Mouse (Mus musculus) lung, embryonic 16.5 days (tissue): ENCODE data around the gene Clip2. TPM values are rescaled to one million over a fixed set of nuclear protein-coding genes. Genes with fewer than 3 reads are reported as not detected.

ENCODE experiments used
- ATAC-seq: fragments of 200-750 bp; cut with Nextera tagmentation; 2 replicates; pipeline ENCODE4 v1.8.0; 2017; ENCODE audit warnings: low read depth, mild to moderate bottlenecking, moderate library complexity
- H3K27ac ChIP-seq: fragments of 300-500 bp; sonication (generic); 2 replicates; pipeline ENCODE4 v1.5.1; 2014; ENCODE audit warnings: mild to moderate bottlenecking, control low read depth, low read length
- H3K27me3 ChIP-seq: fragments of 300-500 bp; sonication (generic); 2 replicates; pipeline ENCODE4 v1.6.1; 2014; ENCODE audit warnings: low read depth, low read length, mixed read lengths; ENCODE audit not compliant: control insufficient read depth, insufficient read depth
- H3K36me3 ChIP-seq: fragments of 300-500 bp; sonication (generic); 2 replicates; pipeline ENCODE4 v1.6.1; 2014; ENCODE audit warnings: low read length; ENCODE audit not compliant: control insufficient read depth, insufficient read depth
- H3K4me1 ChIP-seq: fragments of 300-500 bp; sonication (generic); replicated peaks from 2 replicates; pipeline ENCODE4 v1.6.1; 2014; ENCODE audit warnings: low read length, mixed read lengths; ENCODE audit not compliant: control insufficient read depth, insufficient read depth
- H3K4me2 ChIP-seq: fragments of 300-500 bp; sonication (generic); 2 replicates; pipeline ENCODE4 v1.6.1; 2014; ENCODE audit warnings: low read depth, low read length, control low read depth
- H3K4me3 ChIP-seq: fragments of 300-500 bp; sonication (generic); 2 replicates; pipeline ENCODE4 v1.5.1; 2014; ENCODE audit warnings: mild to moderate bottlenecking, low read length, control low read depth
- H3K9ac ChIP-seq: fragments of 300-500 bp; sonication (generic); 2 replicates; pipeline ENCODE4 v1.6.1; 2014; ENCODE audit warnings: low read length, control low read depth
- H3K9me3 ChIP-seq: fragments of 300-500 bp; sonication (generic); 2 replicates; pipeline ENCODE4 v1.6.1; 2016; ENCODE audit warnings: low read length; ENCODE audit not compliant: control insufficient read depth
- WGBS: fragments of 180-500 bp; shearing (Covaris S2); extraction: QIAGEN DNeasy Blood & Tissue Kit; methylation state at CpG from one replicate; pipeline ENCODE4 v1.1.7; 2014; 5-methylcytosine and 5-hydroxymethylcytosine counted together
- polyA plus RNA-seq: library from polyadenylated mRNA; unstranded; fragments of >200 nt; fragmentation: Nextera tagmentation; extraction: Ambion mirVana; gene quantifications from 2 replicates; pipeline ENCODE4 v1.2.1, GENCODE M21; 2015

Clip2 gene
- polyA plus RNA-seq, 1 experiment from 2014 or later = 4.7 TPM

- peak; percentile 66 for ATAC-seq
- Histone ChIP-seq H3K4me2 (no peak overlapping the region), H3K9me3 (no peaks in the 10 kb centered on the region), H3K4me1 (peaks cover 12% of the 10 kb centered on the region), H3K27ac (peak overlapping the region; percentile 80), H3K36me3 (no peaks in the 10 kb centered on the region), H3K9ac (no peak overlapping the region), H3K27me3 (no peaks in the 10 kb centered on the region), H3K4me3 (no peak overlapping the region)
- 35% methylated on average over 8 of the region's 8 CpGs for WGBS
These were observed 16.8 kb upstream of the Clip2 start for GRCm38 (mm10) chr5:134568964-134569491.

GRCm38 (mm10) chr5:134568030-134568429 lies 15.8 kb upstream of the Clip2 start:
- Histone ChIP-seq H3K9me3 (no peaks in the 10 kb centered on the region), H3K27me3 (no peaks in the 10 kb centered on the region), H3K4me2 (no peak overlapping the region), H3K27ac (peak overlapping the region; percentile 80), H3K4me1 (peaks cover 12% of the 10 kb centered on the region), H3K36me3 (no peaks in the 10 kb centered on the region), H3K4me3 (no peak overlapping the region), H3K9ac (no peak overlapping the region)
- no peak for ATAC-seq
- 78% methylated on average over 3 of the region's 3 CpGs for WGBS

- Histone ChIP-seq H3K9me3 (no peaks in the 10 kb centered on the region), H3K27ac (no peak overlapping the region), H3K9ac (no peak overlapping the region), H3K4me2 (no peak overlapping the region), H3K4me1 (peaks cover 8% of the 10 kb centered on the region), H3K27me3 (no peaks in the 10 kb centered on the region), H3K4me3 (no peak overlapping the region), H3K36me3 (no peaks in the 10 kb centered on the region)
- ATAC-seq = no peak
- 76% methylated on average over 4 of the region's 4 CpGs for WGBS
These were observed 15.2 kb upstream of the Clip2 start for GRCm38 (mm10) chr5:134567445-134567844.

- H3K27ac ChIP-seq = no peak overlapping the region
- no peaks in the 10 kb centered on the region for H3K27me3 ChIP-seq
- H3K36me3 ChIP-seq = no peaks in the 10 kb centered on the region
- H3K9ac ChIP-seq = no peak overlapping the region
- no peak overlapping the region for H3K4me2 ChIP-seq
- no peak overlapping the region for H3K4me3 ChIP-seq
- no peak for ATAC-seq
- 81% methylated on average over 6 of the region's 6 CpGs for WGBS
- H3K4me1 ChIP-seq = peaks cover 5% of the 10 kb centered on the region; the same call in 1 of the 2 replicates
- no peaks in the 10 kb centered on the region for H3K9me3 ChIP-seq
These were observed 13.5 kb upstream of the Clip2 start for GRCm38 (mm10) chr5:134565696-134566095.

DNA sequence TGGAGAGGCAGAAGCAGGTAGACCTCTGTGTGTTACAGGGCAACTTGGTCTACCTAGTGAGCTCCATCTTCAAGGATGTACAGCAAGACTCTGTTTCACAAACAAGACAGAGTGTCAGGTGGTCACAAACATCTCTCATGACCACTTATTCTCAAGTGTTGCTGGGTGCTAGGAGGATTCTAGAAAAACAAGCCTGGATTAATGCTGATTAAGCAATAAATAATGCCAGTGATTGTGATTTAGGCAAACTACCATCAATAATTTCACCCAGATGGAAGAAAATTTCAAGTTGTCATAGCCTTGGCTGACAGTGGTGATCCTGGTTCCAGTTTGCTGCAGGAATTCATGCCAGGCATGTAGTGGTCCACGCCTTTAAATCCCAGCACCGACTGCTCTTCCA lies 12.0 kb upstream of the Clip2 start:
- H3K4me1 ChIP-seq = peaks cover 5% of the 10 kb centered on the region; the same call in 1 of the 2 replicates
- no peaks in the 10 kb centered on the region for H3K27me3 ChIP-seq
- H3K36me3 ChIP-seq = no peaks in the 10 kb centered on the region
- H3K4me2 ChIP-seq = no peak overlapping the region
- ATAC-seq = no peak
- H3K9me3 ChIP-seq = no peaks in the 10 kb centered on the region
- H3K27ac ChIP-seq = no peak overlapping the region
- no peak overlapping the region for H3K4me3 ChIP-seq
- H3K9ac ChIP-seq = no peak overlapping the region
- WGBS = 100% methylated on average over 2 of the region's 2 CpGs

GRCm38 (mm10) chr5:134560450-134561171 lies 8.4 kb upstream of the Clip2 start:
- Histone ChIP-seq H3K27me3 (no peaks in the 10 kb centered on the region), H3K4me1 (peaks cover 5% of the 10 kb centered on the region), H3K4me2 (no peak overlapping the region), H3K9ac (no peak overlapping the region), H3K9me3 (no peaks in the 10 kb centered on the region), H3K27ac (no peak overlapping the region), H3K4me3 (no peak overlapping the region), H3K36me3 (no peaks in the 10 kb centered on the region)
- ATAC-seq = no peak
- 73% methylated on average over 16 of the region's 16 CpGs for whole genome bisulfite sequencing

GRCm38 (mm10) chr5:134560071-134560449 lies 7.8 kb upstream of the Clip2 start, which contains the start of gene Syna:
TSS of gene Syna (minus strand) at chr5:134560171.
- H3K36me3 ChIP-seq = no peaks in the 10 kb centered on the region
- no peak for ATAC-seq
- no peak within 1 kb of the TSS for H3K4me3 ChIP-seq
- WGBS = 87% methylated on average over 7 of the region's 7 CpGs
- H3K4me2 ChIP-seq = no peak within 1 kb of the TSS
- H3K4me1 ChIP-seq = peaks cover 11% of the 10 kb centered on the region
- H3K27ac ChIP-seq = no peak within 1 kb of the TSS
- no peaks in the 10 kb centered on the region for H3K27me3 ChIP-seq
- no peaks in the 10 kb centered on the region for H3K9me3 ChIP-seq
- H3K9ac ChIP-seq = no peak within 1 kb of the TSS

DNA sequence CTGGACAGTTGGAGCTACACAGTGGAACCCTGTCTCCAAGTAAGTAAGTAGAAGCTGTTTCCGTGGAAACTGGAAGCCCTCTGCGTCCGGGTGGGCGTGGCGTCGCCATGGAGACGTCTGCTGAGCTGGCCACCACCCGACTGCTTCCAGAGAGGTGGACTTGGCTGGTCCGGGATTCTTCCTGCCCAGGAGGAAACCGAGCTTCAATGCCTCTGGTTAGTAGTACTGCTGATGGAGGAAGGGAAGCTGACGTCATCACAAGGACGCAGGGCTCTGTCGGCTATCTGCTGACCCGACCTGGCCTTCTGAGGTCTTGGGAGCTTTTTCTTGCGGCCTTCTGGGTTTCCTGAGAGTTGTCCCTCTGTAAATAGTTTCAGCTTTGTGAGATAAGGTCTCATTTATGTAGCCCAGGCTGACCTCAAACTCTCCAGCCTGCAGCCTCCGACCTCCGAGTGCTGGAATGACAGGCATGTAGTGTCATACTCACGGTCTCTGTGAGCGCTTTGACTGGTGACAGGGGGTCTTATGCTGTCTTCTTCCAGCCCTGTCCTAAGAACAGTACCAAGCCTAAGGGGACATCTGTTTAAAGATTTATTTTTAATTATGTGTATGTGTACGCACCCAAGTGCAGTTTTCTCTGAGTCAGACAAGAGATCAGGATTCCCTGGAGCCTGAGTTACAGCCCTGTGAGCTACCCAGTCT lies 3.4 kb upstream of the Clip2 start:
- Histone ChIP-seq H3K27me3 (no peaks in the 10 kb centered on the region), H3K9ac (no peak overlapping the region), H3K4me1 (peaks cover 26% of the 10 kb centered on the region), H3K4me2 (peak overlapping the region; percentile 3), H3K27ac (peak overlapping the region; percentile 56), H3K36me3 (no peaks in the 10 kb centered on the region), H3K4me3 (no peak overlapping the region), H3K9me3 (no peaks in the 10 kb centered on the region)
- ATAC-seq = peak; percentile 17; the same call in 1 of the 2 replicates
- 5% methylated on average over 20 of the region's 20 CpGs for WGBS

- Histone ChIP-seq H3K4me2 (no peak overlapping the region), H3K4me1 (peaks cover 32% of the 10 kb centered on the region), H3K4me3 (no peak overlapping the region), H3K27ac (no peak overlapping the region), H3K9me3 (no peaks in the 10 kb centered on the region), H3K27me3 (no peaks in the 10 kb centered on the region), H3K9ac (no peak overlapping the region), H3K36me3 (no peaks in the 10 kb centered on the region)
- no peak for ATAC-seq
- 79% methylated on average over 5 of the region's 5 CpGs for WGBS
These were observed 1.8 kb upstream of the Clip2 start for GRCm38 (mm10) chr5:134553951-134554546.
